Mouse (Mus musculus) neural tube, embryonic 12.5 days (tissue): ENCODE results near the gene Olfr106-ps. TPM values are rescaled to one million over a fixed set of nuclear protein-coding genes. Genes with fewer than 3 reads are reported as not detected.

ENCODE experiments used
- ATAC-seq: fragments of 200-750 bp; cut with Nextera tagmentation; 2 replicates; pipeline ENCODE4 v1.8.0; 2017; ENCODE audit warnings: low read depth, mild to moderate bottlenecking, moderate TSS enrichment, moderate library complexity; ENCODE audit not compliant: low FRiP score
- H3K27ac ChIP-seq: fragments of 300-500 bp; sonication (generic); 2 replicates; pipeline ENCODE4 v1.5.1; 2016
- H3K27me3 ChIP-seq: fragments of 300-500 bp; sonication (generic); replicated peaks from 2 replicates; pipeline ENCODE4 v1.6.1; 2016; ENCODE audit warnings: mild to moderate bottlenecking
- H3K36me3 ChIP-seq: fragments of 300-500 bp; sonication (generic); 2 replicates; pipeline ENCODE4 v1.6.1; 2016; ENCODE audit warnings: mild to moderate bottlenecking
- H3K4me1 ChIP-seq: fragments of 300-500 bp; sonication (generic); 2 replicates; pipeline ENCODE4 v1.6.1; 2016
- H3K4me2 ChIP-seq: fragments of 300-500 bp; sonication (generic); replicated peaks from 2 replicates; pipeline ENCODE4 v1.6.1; 2016; ENCODE audit warnings: mild to moderate bottlenecking
- H3K4me3 ChIP-seq: fragments of 300-500 bp; sonication (generic); 2 replicates; pipeline ENCODE4 v1.5.1; 2016
- H3K9ac ChIP-seq: fragments of 300-500 bp; sonication (generic); 2 replicates; pipeline ENCODE4 v1.6.1; 2016; ENCODE audit warnings: mild to moderate bottlenecking
- H3K9me3 ChIP-seq: fragments of 300-500 bp; sonication (generic); 2 replicates; pipeline ENCODE4 v1.6.1; 2016; ENCODE audit warnings: mild to moderate bottlenecking
- WGBS: fragments of 180-500 bp; shearing (Covaris S2); methylation state at CpG from one replicate; pipeline ENCODE4 v1.1.7; 2016; 5-methylcytosine and 5-hydroxymethylcytosine counted together
- polyA plus RNA-seq: library from polyadenylated mRNA; unstranded; fragments of >200 nt; fragmentation: Nextera tagmentation; extraction: Ambion mirVana; gene quantifications from 2 replicates; pipeline ENCODE4 v1.2.1, GENCODE M21; 2016

Gene Olfr106-ps
- polyA plus RNA-seq, result not detected in 2 replicates

GRCm38 (mm10) chr17:37390093-37390492 is at the start of gene Olfr106-ps:
Olfr106-ps (plus strand) TSS chr17:37390393.
- Histone ChIP-seq H3K9ac (no peak within 1 kb of the TSS), H3K4me3 (no peak within 1 kb of the TSS), H3K9me3 (0 out of 2 replicates have a peak, but pooled peaks cover 3% of the 10 kb centered on the region), H3K27me3 (no peaks in the 10 kb centered on the region), H3K27ac (no peak within 1 kb of the TSS), H3K4me1 (no peaks in the 10 kb centered on the region), H3K36me3 (no peaks in the 10 kb centered on the region), H3K4me2 (no peak within 1 kb of the TSS)
- 84% methylated on average over 1 of the region's 1 CpGs for WGBS
- no peak for ATAC-seq

- ATAC-seq, result no peak
- no peaks in the 10 kb centered on the region for H3K9me3 ChIP-seq
Observed at GRCm38 (mm10) chr17:37359282-37359681, 30.9 kb upstream of the Olfr106-ps start, which contains the start of gene Olfr104-ps. Olfr104-ps (plus strand) TSS chr17:37359582.

GRCm38 (mm10) chr17:37378733-37379132 is 11.5 kb upstream of the Olfr106-ps start, which contains the start of gene Olfr105-ps:
Olfr105-ps (plus strand) TSS chr17:37379033.
- no peaks in the 10 kb centered on the region for H3K36me3 ChIP-seq
- H3K4me1 ChIP-seq, result no peaks in the 10 kb centered on the region
- no peaks in the 10 kb centered on the region for H3K9me3 ChIP-seq
- no peak within 1 kb of the TSS for H3K4me3 ChIP-seq
- H3K27ac ChIP-seq, result no peak within 1 kb of the TSS
- no peaks in the 10 kb centered on the region for H3K27me3 ChIP-seq
- no peak within 1 kb of the TSS for H3K9ac ChIP-seq
- no peak within 1 kb of the TSS for H3K4me2 ChIP-seq
- ATAC-seq, result no peak

More at GRCm38 (mm10) chr17:37359282-37359681, 30.9 kb upstream of the Olfr106-ps start, which contains the start of gene Olfr104-ps:
- Histone ChIP-seq H3K27ac (no peak within 1 kb of the TSS), H3K9ac (no peak within 1 kb of the TSS), H3K4me2 (no peak within 1 kb of the TSS), H3K4me1 (no peaks in the 10 kb centered on the region), H3K27me3 (no peaks in the 10 kb centered on the region), H3K4me3 (no peak within 1 kb of the TSS), H3K36me3 (no peaks in the 10 kb centered on the region)

GRCm38 (mm10) chr17:37398926-37399325 is 8.7 kb downstream of the Olfr106-ps start, which contains the start of gene Olfr107:
Olfr107 (plus strand) TSS chr17:37399226.
- H3K4me2 ChIP-seq, result no peak within 1 kb of the TSS
- no peaks in the 10 kb centered on the region for H3K27me3 ChIP-seq
- no peaks in the 10 kb centered on the region for H3K4me1 ChIP-seq
- ATAC-seq, result no peak
- H3K9me3 ChIP-seq, result no peaks in the 10 kb centered on the region
- no peak within 1 kb of the TSS for H3K27ac ChIP-seq
- H3K9ac ChIP-seq, result no peak within 1 kb of the TSS
- 84% methylated on average over 3 of the region's 3 CpGs for WGBS
- no peak within 1 kb of the TSS for H3K4me3 ChIP-seq
- H3K36me3 ChIP-seq, result no peaks in the 10 kb centered on the region

GRCm38 (mm10) chr17:37413380-37413779 is 23.2 kb downstream of the Olfr106-ps start:
- Histone ChIP-seq H3K9me3 (no peaks in the 10 kb centered on the region; the same call in 1 of the 2 replicates), H3K4me3 (no peak overlapping the region), H3K4me1 (no peaks in the 10 kb centered on the region), H3K36me3 (no peaks in the 10 kb centered on the region), H3K4me2 (no peak overlapping the region), H3K27ac (no peak overlapping the region), H3K9ac (no peak overlapping the region), H3K27me3 (no peaks in the 10 kb centered on the region)
- ATAC-seq, result no peak

- H3K27ac ChIP-seq, result no peak within 1 kb of the TSS
- H3K9me3 ChIP-seq, result no peaks in the 10 kb centered on the region
- no peak within 1 kb of the TSS for H3K4me3 ChIP-seq
- H3K9ac ChIP-seq, result no peak within 1 kb of the TSS
- ATAC-seq, result no peak
- H3K4me2 ChIP-seq, result no peak within 1 kb of the TSS
- no peaks in the 10 kb centered on the region for H3K27me3 ChIP-seq
- H3K4me1 ChIP-seq, result no peaks in the 10 kb centered on the region
- WGBS, result 88% methylated on average over 1 of the region's 1 CpGs
- H3K36me3 ChIP-seq, result no peaks in the 10 kb centered on the region
Observed at GRCm38 (mm10) chr17:37445180-37445579, 55.0 kb downstream of the Olfr106-ps start, which contains the start of gene Olfr108. Olfr108 (plus strand) TSS chr17:37445480.

Other genes with a start within 250 kb of the Olfr106-ps start
- not detected in 2 replicates for gene Olfr93, start 228.9 kb upstream of the Olfr106-ps start, polyA plus RNA-seq
- gene Ubd, start 196.5 kb upstream of the Olfr106-ps start, polyA plus RNA-seq, result not detected in 2 replicates
- gene Olfr94, start 189.4 kb upstream of the Olfr106-ps start, polyA plus RNA-seq, result not detected in 2 replicates
- gene Olfr95, start 177.3 kb upstream of the Olfr106-ps start, polyA plus RNA-seq, result not detected in 2 replicates
- not detected in 2 replicates for gene Olfr96, start 170.2 kb upstream of the Olfr106-ps start, polyA plus RNA-seq
- not detected in 2 replicates for gene Olfr97, start 153.1 kb upstream of the Olfr106-ps start, polyA plus RNA-seq
- not detected in 2 replicates for gene Olfr98, start 126.6 kb upstream of the Olfr106-ps start, polyA plus RNA-seq
- 0.64 and 1.1 TPM in 2 replicates for gene H2-M3, start 120.2 kb upstream of the Olfr106-ps start, polyA plus RNA-seq
- gene Olfr99, start 106.9 kb upstream of the Olfr106-ps start, polyA plus RNA-seq, result not detected in 2 replicates
- gene Olfr101, start 86.1 kb upstream of the Olfr106-ps start, polyA plus RNA-seq, result not detected in 2 replicates
- not detected in 2 replicates for gene Olfr102, start 73.3 kb upstream of the Olfr106-ps start, polyA plus RNA-seq
- not detected in 2 replicates for gene Olfr103, start 50.7 kb upstream of the Olfr106-ps start, polyA plus RNA-seq
- not detected in 2 replicates for gene Olfr104-ps, start 30.8 kb upstream of the Olfr106-ps start, polyA plus RNA-seq
- not detected in 2 replicates for gene Olfr105-ps, start 11.4 kb upstream of the Olfr106-ps start, polyA plus RNA-seq
- gene Olfr107, start 8.8 kb downstream of the Olfr106-ps start, polyA plus RNA-seq, result not detected in 2 replicates
- gene Olfr108, start 55.1 kb downstream of the Olfr106-ps start, polyA plus RNA-seq, result not detected in 2 replicates
- gene Olfr109, start 68.5 kb downstream of the Olfr106-ps start, polyA plus RNA-seq, result not detected in 2 replicates
- not detected in 2 replicates for gene H2-M2, start 93.2 kb downstream of the Olfr106-ps start, polyA plus RNA-seq
- gene Olfr110, start 102.1 kb downstream of the Olfr106-ps start, polyA plus RNA-seq, result not detected in 2 replicates
- not detected in 2 replicates for gene Olfr111, start 117.6 kb downstream of the Olfr106-ps start, polyA plus RNA-seq
- gene Olfr112, start 179.1 kb downstream of the Olfr106-ps start, polyA plus RNA-seq, result not detected in 2 replicates
- not detected in 2 replicates for gene Olfr113, start 187.3 kb downstream of the Olfr106-ps start, polyA plus RNA-seq
- not detected in 2 replicates for gene Olfr114, start 202.3 kb downstream of the Olfr106-ps start, polyA plus RNA-seq
- not detected in 2 replicates for gene Olfr115, start 236.7 kb downstream of the Olfr106-ps start, polyA plus RNA-seq
- not detected in 2 replicates for gene Olfr116, start 236.8 kb downstream of the Olfr106-ps start, polyA plus RNA-seq